Mouse (Mus musculus) heart, adult 2 months (tissue): ENCODE measurements around the gene Arhgap11a. TPM values are rescaled to one million over a fixed set of nuclear protein-coding genes. Genes with fewer than 3 reads are reported as not detected.

Source experiments
- DNase-seq, 2 experiments: peaks; one replicate each; pipeline ENCODE4 v3.0.0; 2021
- H3K27ac ChIP-seq: fragments of 200-600 bp; 2 replicates; pipeline ENCODE4 v1.8.1; 2022
- H3K27me3 ChIP-seq: fragments of 200-500 bp; 2 replicates; pipeline ENCODE4 v1.6.1; 2012; ENCODE audit warnings: mild to moderate bottlenecking, low read length, inconsistent platforms, mixed read lengths; ENCODE audit not compliant: control insufficient read depth, insufficient read depth
- H3K36me3 ChIP-seq: fragments of 200-500 bp; 2 replicates; pipeline ENCODE4 v1.6.1; 2012; ENCODE audit warnings: low read length, inconsistent platforms; ENCODE audit not compliant: control insufficient read depth, insufficient read depth
- H3K4me1 ChIP-seq: fragments of 200-500 bp; 2 replicates; pipeline ENCODE4 v1.6.1; 2011; ENCODE audit warnings: low read length; ENCODE audit not compliant: control insufficient read depth, insufficient read depth
- H3K4me3 ChIP-seq: fragments of 200-600 bp; 2 replicates; pipeline ENCODE4 v1.8.1; 2022
- H3K79me2 ChIP-seq: fragments of 200-500 bp; replicated peaks from 2 replicates; pipeline ENCODE4 v1.6.1; 2012; ENCODE audit warnings: mild to moderate bottlenecking, inconsistent platforms, low read length, moderate library complexity, mixed read lengths; ENCODE audit not compliant: control insufficient read depth, insufficient read depth
- H3K9ac ChIP-seq: fragments of 200-500 bp; 2 replicates; pipeline ENCODE4 v1.6.1; 2012; ENCODE audit warnings: low read depth, mild to moderate bottlenecking, control low read depth, inconsistent platforms, low read length, mixed read lengths
- CTCF ChIP-seq: fragments of 200-600 bp; IDR thresholded peaks from 2 replicates; pipeline ENCODE4 v1.8.1; 2022; ENCODE audit warnings: antibody characterized with exemption, mild to moderate bottlenecking, moderate library complexity
- EP300 ChIP-seq: fragments of 200-500 bp; IDR thresholded peaks from 2 replicates; pipeline ENCODE4 v1.6.1; 2011; ENCODE audit warnings: low read depth, low read length, control low read depth; ENCODE audit not compliant: insufficient read depth
- POLR2A ChIP-seq: fragments of 200-500 bp; IDR thresholded peaks from 2 replicates; pipeline ENCODE4 v1.6.1; 2011; ENCODE audit warnings: mild to moderate bottlenecking, low read depth, low read length, control low read depth; ENCODE audit not compliant: insufficient read depth
- WGBS: fragments of 180-500 bp; shearing (Covaris S2); methylation state at CpG from one replicate; pipeline ENCODE4 v1.1.7; 2018; 5-methylcytosine and 5-hydroxymethylcytosine counted together
- intact Hi-C: fragments of 180-260 bp; cut with DNase I; formaldehyde crosslinking; loops from one replicate; pipeline ENCODE4 v1.15.1; 2025
- long read RNA-seq: library from polyadenylated mRNA; stranded (forward); transcript quantifications from one replicate; pipeline ENCODE4 v2.0.0, GENCODE M21; 2021
- polyA plus RNA-seq: library from polyadenylated mRNA; depleted of rRNA; stranded (reverse); fragments of >200 nt; gene quantifications from 2 replicates; pipeline ENCODE4 v1.2.3, GENCODE M21; 2012; rRNA removed
- total RNA-seq, 2 experiments: library from RNA; stranded (reverse); gene quantifications; 2 replicates each; pipeline ENCODE4 v1.2.3; 2021

Arhgap11a gene
- 1 to 10 TPM; 1.2 to 1.5 TPM for total RNA-seq
- 0.31 and 0.67 TPM in 2 replicates for polyA plus RNA-seq
- long read RNA-seq, partial matches to known transcripts = 2 of 2 reads
- long read RNA-seq, other reads (novel, unspliced or antisense) = 0 of 2 reads

GRCm38 (mm10) chr2:113848245-113849121 is at the start of gene Arhgap11a:
TSS of gene Arhgap11a (minus strand) at chr2:113848661.
- peak within 1 kb of the TSS; percentile 100 for H3K27ac ChIP-seq
- H3K79me2 ChIP-seq = no peaks in the 10 kb centered on the region
- intact Hi-C loops = loop anchor here (5.0 kb wide), 1 partner anchor 804 kb away; the partner anchor contains the start of gene Dph6
- no peaks in the 10 kb centered on the region; the same call in 1 of the 2 replicates for H3K4me1 ChIP-seq
- H3K9ac ChIP-seq = peak within 1 kb of the TSS; percentile 68
- no peaks in the 10 kb centered on the region for H3K27me3 ChIP-seq
- no peaks in the 10 kb centered on the region for H3K36me3 ChIP-seq
- TF ChIP-seq POLR2A = 0 out of 2 replicates have a peak, but pooled peaks have one; percentile 21
- TF ChIP-seq CTCF = no peak
- TF ChIP-seq EP300 = no peak
- under 1% methylated on average over 48 of the region's 48 CpGs for WGBS
- H3K4me3 ChIP-seq = peak within 1 kb of the TSS; percentile 74
- DNase-seq = peak; percentile 90 to 92

GRCm38 (mm10) chr2:113893385-113894122 is 45.1 kb upstream of the Arhgap11a start:
- WGBS = 73% methylated on average over 10 of the region's 12 CpGs
- Histone ChIP-seq H3K27me3 (no peaks in the 10 kb centered on the region), H3K79me2 (no peaks in the 10 kb centered on the region), H3K4me1 (no peaks in the 10 kb centered on the region), H3K36me3 (no peaks in the 10 kb centered on the region), H3K4me3 (no peak overlapping the region), H3K27ac (no peak overlapping the region), H3K9ac (no peak overlapping the region)
- TF ChIP-seq EP300 (no peak), CTCF (no peak), POLR2A (no peak)
- intact Hi-C loops = no loop called here
- DNase-seq = no peak

GRCm38 (mm10) chr2:113887166-113887565 is 38.7 kb upstream of the Arhgap11a start:
- TF ChIP-seq CTCF (no peak), EP300 (no peak), POLR2A (no peak)
- H3K4me3 ChIP-seq = no peak overlapping the region
- H3K9ac ChIP-seq = no peak overlapping the region
- H3K36me3 ChIP-seq = no peaks in the 10 kb centered on the region
- no peaks in the 10 kb centered on the region for H3K27me3 ChIP-seq
- 84% methylated on average over 4 of the region's 4 CpGs for WGBS
- H3K27ac ChIP-seq = no peak overlapping the region
- no peaks in the 10 kb centered on the region for H3K79me2 ChIP-seq
- H3K4me1 ChIP-seq = no peaks in the 10 kb centered on the region
- DNase-seq = no peak
- intact Hi-C loops = no loop called here

- Histone ChIP-seq H3K9ac (no peak overlapping the region), H3K27me3 (no peaks in the 10 kb centered on the region), H3K4me3 (no peak overlapping the region), H3K36me3 (no peaks in the 10 kb centered on the region), H3K27ac (no peak overlapping the region), H3K79me2 (no peaks in the 10 kb centered on the region), H3K4me1 (no peaks in the 10 kb centered on the region)
- intact Hi-C loops = no loop called here
- DNase-seq = no peak
- TF ChIP-seq EP300 (no peak), POLR2A (no peak), CTCF (no peak)
- 59% methylated on average over 1 of the region's 1 CpGs for WGBS
Observed at GRCm38 (mm10) chr2:113886061-113886460, 37.6 kb upstream of the Arhgap11a start.

GRCm38 (mm10) chr2:113870115-113870514 is 21.7 kb upstream of the Arhgap11a start:
- H3K79me2 ChIP-seq = no peaks in the 10 kb centered on the region
- TF ChIP-seq POLR2A = no peak
- no peak for TF ChIP-seq CTCF
- no peak for TF ChIP-seq EP300
- no peak overlapping the region for H3K27ac ChIP-seq
- no peak overlapping the region for H3K4me3 ChIP-seq
- no peak for DNase-seq
- H3K4me1 ChIP-seq = no peaks in the 10 kb centered on the region
- no peaks in the 10 kb centered on the region for H3K27me3 ChIP-seq
- H3K36me3 ChIP-seq = no peaks in the 10 kb centered on the region
- 81% methylated on average over 1 of the region's 1 CpGs for WGBS
- intact Hi-C loops = no loop called here
- H3K9ac ChIP-seq = no peak overlapping the region
